In the genomic region with DNA sequence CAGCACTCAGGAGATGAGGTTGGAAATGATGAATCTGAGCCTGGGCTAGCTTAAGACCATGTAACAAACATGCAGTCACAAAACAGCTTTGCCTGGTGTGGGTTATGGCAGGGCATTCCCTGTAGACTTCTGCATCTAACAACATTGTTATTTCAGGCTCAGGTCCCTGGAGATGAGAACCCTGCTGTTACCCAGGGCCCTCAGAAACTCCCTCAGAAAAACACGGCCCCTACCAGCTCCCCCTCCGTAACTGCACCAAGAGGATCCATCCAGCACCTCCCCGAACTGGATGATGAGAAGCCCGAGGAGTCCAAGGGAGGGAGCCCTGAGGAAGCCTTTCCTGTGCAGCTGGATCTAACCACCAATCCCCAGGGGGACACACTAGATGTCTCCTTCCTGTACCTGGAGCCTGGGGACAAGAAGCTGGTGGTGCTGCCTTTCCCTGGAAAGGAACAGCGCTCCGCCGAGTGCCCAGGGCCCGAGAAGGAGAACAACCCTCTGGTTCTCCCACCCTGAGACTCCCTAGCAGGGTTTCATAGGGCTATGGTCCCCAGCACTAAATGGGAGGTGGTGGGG, we compare ENCODE assay signal across 29 mouse cellular contexts. TPM values are rescaled to one million over a fixed set of nuclear protein-coding genes. Genes with fewer than 3 reads are reported as not detected.
DNase-seq lines count a peak whose midpoint lies in the region; ATAC-seq and TF ChIP-seq lines count a peak whose summit lies in the region.
"Had no signal": no experiment of that assay in that cellular context is flagged by ENCODE, and none has a peak within 500 bp of the region (broad histone marks: within the 10 kb centered on the region; RNA-seq: fewer than 3 reads in every experiment).

No protein-coding gene starts in this region.

- H3K36me3 ChIP-seq in embryonic facial prominence, embryonic 14.5 days (ENCODE audit: control insufficient read depth, insufficient read depth, low read length) = no peaks in the 10 kb centered on the region
- no peaks in the 10 kb centered on the region for H3K36me3 ChIP-seq in embryonic facial prominence, embryonic 10.5 days (replicated peaks)
- peaks cover 11% of the 10 kb centered on the region for H3K36me3 ChIP-seq in liver, postnatal 0 days (replicated peaks; ENCODE audit: insufficient read depth, low read length)
- H3K36me3 ChIP-seq: embryonic facial prominence, embryonic 13.5 days; forebrain, embryonic 10.5 days; forebrain, embryonic 12.5 days had no signal

- H3K9ac ChIP-seq in embryonic facial prominence, embryonic 14.5 days (ENCODE audit: low read depth, low read length) = no peak overlapping the region
- H3K9ac ChIP-seq in liver, postnatal 0 days (replicated peaks) = no peak overlapping the region
- H3K9ac ChIP-seq: embryonic facial prominence, embryonic 13.5 days; forebrain, embryonic 12.5 days had no signal

- H3K27me3 ChIP-seq in embryonic facial prominence, embryonic 14.5 days (replicated peaks; ENCODE audit: control insufficient read depth, insufficient read depth, low read length) = no peaks in the 10 kb centered on the region
- no peaks in the 10 kb centered on the region for H3K27me3 ChIP-seq in embryonic facial prominence, embryonic 10.5 days (replicated peaks; ENCODE audit: low read depth, poor library complexity, severe bottlenecking)
- H3K27me3 ChIP-seq in liver, postnatal 0 days (ENCODE audit: insufficient read depth, low read length) = no peaks in the 10 kb centered on the region
- H3K27me3 ChIP-seq: embryonic facial prominence, embryonic 13.5 days; forebrain, embryonic 12.5 days had no signal

- 0 out of 2 replicates have a peak, but pooled peaks cover 5% of the 10 kb centered on the region for H3K9me3 ChIP-seq in embryonic facial prominence, embryonic 14.5 days (ENCODE audit: control insufficient read depth, low read length)
- H3K9me3 ChIP-seq in embryonic facial prominence, embryonic 10.5 days = no peaks in the 10 kb centered on the region
- H3K9me3 ChIP-seq in liver, postnatal 0 days (ENCODE audit: low read length) = no peaks in the 10 kb centered on the region
- H3K9me3 ChIP-seq: embryonic facial prominence, embryonic 13.5 days; forebrain, embryonic 10.5 days; forebrain, embryonic 12.5 days had no signal

- no peak overlapping the region for H3K4me2 ChIP-seq in embryonic facial prominence, embryonic 14.5 days (ENCODE audit: low read depth, low read length)
- H3K4me2 ChIP-seq in liver, postnatal 0 days (ENCODE audit: low read depth, low read length) = no peak overlapping the region; the same call in 1 of the 2 replicates
- H3K4me2 ChIP-seq: embryonic facial prominence, embryonic 13.5 days; forebrain, embryonic 12.5 days had no signal

- no peak overlapping the region for H3K4me3 ChIP-seq in embryonic facial prominence, embryonic 14.5 days (ENCODE audit: low read depth, low read length)
- no peak overlapping the region for H3K4me3 ChIP-seq in embryonic facial prominence, embryonic 10.5 days
- no peak overlapping the region for H3K4me3 ChIP-seq in liver, postnatal 0 days (ENCODE audit: low read depth, low read length)
- H3K4me3 ChIP-seq in bone marrow, adult 2 months (replicated peaks; ENCODE audit: control insufficient read depth, low read depth, low read length) = no peak overlapping the region
- H3K4me3 ChIP-seq: embryonic facial prominence, embryonic 13.5 days; erythroblast, embryonic 14.5 days; forebrain, embryonic 10.5 days; forebrain, embryonic 12.5 days had no signal

- DNase-seq in embryonic facial prominence, embryonic 14.5 days (ENCODE audit: low spot score) = peak; percentile 31
- no peak for DNase-seq in embryonic facial prominence, embryonic 10.5 days (ENCODE audit: low spot score)
- no peak for DNase-seq in liver, postnatal 0 days
- DNase-seq in liver = no peak
- DNase-seq in frontal cortex, postnatal 14 days (ENCODE audit: low spot score in 2 of 2) = no peak
- DNase-seq: adrenal gland, adult 8-10 months; adrenal gland, postnatal 14 days; adrenal gland, postnatal 36 days; B cell, adult 2 months; cerebellum, adult 11 months; cerebellum, adult 18-20 months; cerebellum, adult 8-10 months; cerebellum, postnatal 10 days; cerebellum, postnatal 25 days had no signal

- peak; percentile 86 for ATAC-seq in embryonic facial prominence, embryonic 14.5 days (ENCODE audit: low read depth)
- peak; percentile 49; the same call in 1 of the 2 replicates for ATAC-seq in liver, postnatal 0 days
- ATAC-seq in megakaryocyte, adult 5-6 weeks (ENCODE audit: poor library complexity, severe bottlenecking) = no peak
- ATAC-seq: activated CD4-positive, CD25-positive, alpha-beta regulatory T cell, adult 4 months; CD4-positive, CD25-positive, alpha-beta regulatory T cell, adult 4 months; forebrain, embryonic 14.5 days; forebrain, embryonic 16.5 days had no signal

- H3K27ac ChIP-seq in embryonic facial prominence, embryonic 14.5 days (replicated peaks; ENCODE audit: low read depth, low read length) = no peak overlapping the region
- no peak overlapping the region for H3K27ac ChIP-seq in embryonic facial prominence, embryonic 10.5 days (replicated peaks)
- H3K27ac ChIP-seq in liver, postnatal 0 days (ENCODE audit: low read depth) = peak overlapping the region; percentile 57
- peak overlapping the region; percentile 45; the same call in 1 of the 2 replicates for H3K27ac ChIP-seq in bone marrow, adult 2 months (ENCODE audit: control insufficient read depth, insufficient read depth, low read depth, low read length, poor library complexity)
- H3K27ac ChIP-seq: embryonic facial prominence, embryonic 13.5 days; forebrain, embryonic 10.5 days; forebrain, embryonic 12.5 days had no signal

- no peaks in the 10 kb centered on the region for H3K4me1 ChIP-seq in embryonic facial prominence, embryonic 14.5 days (ENCODE audit: control insufficient read depth, insufficient read depth, low read length)
- no peaks in the 10 kb centered on the region for H3K4me1 ChIP-seq in embryonic facial prominence, embryonic 10.5 days
- H3K4me1 ChIP-seq in liver, postnatal 0 days (ENCODE audit: insufficient read depth) = no peaks in the 10 kb centered on the region
- no peaks in the 10 kb centered on the region; the same call in 1 of the 2 replicates for H3K4me1 ChIP-seq in bone marrow, adult 2 months (ENCODE audit: control insufficient read depth, insufficient read depth, low read length)
- H3K4me1 ChIP-seq: embryonic facial prominence, embryonic 13.5 days; forebrain, embryonic 10.5 days; forebrain, embryonic 12.5 days had no signal

- no peak for TF ChIP-seq EP300 in liver, postnatal 0 days (IDR thresholded peaks at IDR 0.05; ENCODE audit: low read depth)

- WGBS in embryonic facial prominence, embryonic 14.5 days = 74% methylated on average over 8 of the region's 8 CpGs
- 80% methylated on average over 8 of the region's 8 CpGs for WGBS in embryonic facial prominence, embryonic 10.5 days
- 70% methylated on average over 8 of the region's 8 CpGs for WGBS in liver, postnatal 0 days (ENCODE audit: insufficient replicate concordance)
- WGBS in bone marrow, adult 2 months = 65% methylated on average over 8 of the region's 8 CpGs

- TF ChIP-seq CTCF in liver, postnatal 0 days (IDR thresholded peaks at IDR 0.05; ENCODE audit: low read depth) = no peak
- no peak for TF ChIP-seq CTCF in bone marrow, adult 2 months (IDR thresholded peaks at IDR 0.05; ENCODE audit: control insufficient read depth, insufficient read depth, low read length)

- no peak for TF ChIP-seq POLR2A in bone marrow, adult 2 months (IDR thresholded peaks at IDR 0.05; ENCODE audit: borderline replicate concordance, control insufficient read depth, low read depth, low read length)

RNA-seq across cellular contexts. Expression of gene Hrg, which starts 11.7 kb away (rescaled TPM):
- not detected in 2 replicates for polyA plus RNA-seq in embryonic facial prominence, embryonic 14.5 days (2014; fragmentation: Nextera tagmentation; extraction: Ambion mirVana)
- polyA plus RNA-seq in embryonic facial prominence, embryonic 10.5 days (2016; fragmentation: Nextera tagmentation; extraction: Ambion mirVana) = 0.16 TPM in 1 of 2 replicates, not detected in the other
- 443 and 542 TPM in 2 replicates for polyA plus RNA-seq in liver, postnatal 0 days (2015; fragmentation: Nextera tagmentation; extraction: Ambion mirVana)
- 0.93 and 2.0 TPM in 2 replicates for polyA plus RNA-seq in bone marrow, adult 2 months (2011; ENCODE audit: insufficient read depth, insufficient read length, low replicate concordance, missing spikeins)
- not detected in 2 replicates for total RNA-seq in megakaryocyte, adult 5-6 weeks (2015)
- not detected in 2 replicates for total RNA-seq in megakaryocyte, adult 5-6 weeks (2017)
- total RNA-seq: ES-E14, MEL had no signal
- polyA plus RNA-seq: activated CD4-positive, CD25-positive, alpha-beta regulatory T cell, adult 4 months; CD4-positive, CD25-positive, alpha-beta regulatory T cell, adult 4 months; cortical plate, adult 2 months; embryonic facial prominence, embryonic 11.5 days; embryonic facial prominence, embryonic 13.5 days; erythroblast, embryonic 14.5 days; forebrain, embryonic 10.5 days; forebrain, embryonic 12.5 days; forebrain, embryonic 14.5 days; forebrain, embryonic 16.5 days; frontal cortex, adult 2 months had no signal

RNA-seq across cellular contexts. Expression of gene Fetub, which starts 21.1 kb away (rescaled TPM):
- polyA plus RNA-seq in embryonic facial prominence, embryonic 14.5 days (2014; fragmentation: Nextera tagmentation; extraction: Ambion mirVana) = 0.89 and 1.8 TPM in 2 replicates
- not detected in 2 replicates for polyA plus RNA-seq in embryonic facial prominence, embryonic 10.5 days (2016; fragmentation: Nextera tagmentation; extraction: Ambion mirVana)
- 578 and 644 TPM in 2 replicates for polyA plus RNA-seq in liver, postnatal 0 days (2015; fragmentation: Nextera tagmentation; extraction: Ambion mirVana)
- 0.86 and 5.1 TPM in 2 replicates for polyA plus RNA-seq in bone marrow, adult 2 months (2011; ENCODE audit: insufficient read depth, insufficient read length, low replicate concordance, missing spikeins)
- total RNA-seq in megakaryocyte, adult 5-6 weeks (2015) = not detected in 2 replicates
- total RNA-seq in megakaryocyte, adult 5-6 weeks (2017) = not detected in 2 replicates
- total RNA-seq: MEL had no signal
- polyA plus RNA-seq: activated CD4-positive, CD25-positive, alpha-beta regulatory T cell, adult 4 months; CD4-positive, CD25-positive, alpha-beta regulatory T cell, adult 4 months; erythroblast, embryonic 14.5 days; forebrain, embryonic 10.5 days; forebrain, embryonic 12.5 days; forebrain, embryonic 14.5 days; forebrain, embryonic 16.5 days had no signal

RNA-seq across cellular contexts. Expression of gene Ahsg, which starts 48.1 kb away (rescaled TPM):
- polyA plus RNA-seq in embryonic facial prominence, embryonic 14.5 days (2014; fragmentation: Nextera tagmentation; extraction: Ambion mirVana) = 0.16 TPM in 1 of 2 replicates, not detected in the other
- polyA plus RNA-seq in embryonic facial prominence, embryonic 10.5 days (2016; fragmentation: Nextera tagmentation; extraction: Ambion mirVana) = not detected in 2 replicates
- 25,564 and 27,060 TPM in 2 replicates for polyA plus RNA-seq in liver, postnatal 0 days (2015; fragmentation: Nextera tagmentation; extraction: Ambion mirVana)
- polyA plus RNA-seq in bone marrow, adult 2 months (2011; ENCODE audit: insufficient read depth, insufficient read length, low replicate concordance, missing spikeins) = 15.5 and 61.2 TPM in 2 replicates
- not detected in 2 replicates for total RNA-seq in megakaryocyte, adult 5-6 weeks (2015)
- not detected in 2 replicates for total RNA-seq in megakaryocyte, adult 5-6 weeks (2017)
- total RNA-seq: MEL had no signal
- polyA plus RNA-seq: activated CD4-positive, CD25-positive, alpha-beta regulatory T cell, adult 4 months; CD4-positive, CD25-positive, alpha-beta regulatory T cell, adult 4 months; cortical plate, adult 2 months; embryonic facial prominence, embryonic 11.5 days; embryonic facial prominence, embryonic 13.5 days; forebrain, embryonic 10.5 days; forebrain, embryonic 12.5 days; forebrain, embryonic 14.5 days had no signal

Comparison
In these comparisons a context has a peak if more than half of its experiments do, and no peak if none do; other contexts are left out.
1. H3K27ac ChIP-seq: peak in liver, postnatal 0 days (single experiment) and bone marrow, adult 2 months (single experiment); none in embryonic facial prominence, embryonic 14.5 days (single experiment) and embryonic facial prominence, embryonic 10.5 days (single experiment).
2. RNA of gene Hrg, which starts 11.7 kb away (polyA plus RNA-seq): 443 to 542 TPM in liver, postnatal 0 days; 0.93 to 2.0 TPM in bone marrow, adult 2 months, 0.16 TPM in embryonic facial prominence, embryonic 10.5 days and not detected in embryonic facial prominence, embryonic 14.5 days; every median in the first group is over 100 times any median in the second.
3. RNA of gene Fetub, which starts 21.1 kb away (polyA plus RNA-seq): 578 to 644 TPM in liver, postnatal 0 days; 0.86 to 5.1 TPM in bone marrow, adult 2 months, 0.89 to 1.8 TPM in embryonic facial prominence, embryonic 14.5 days and not detected in embryonic facial prominence, embryonic 10.5 days; every median in the first group is over 10 times any median in the second.
4. RNA of gene Ahsg, which starts 48.1 kb away (polyA plus RNA-seq): 25,564 to 27,060 TPM in liver, postnatal 0 days; 15.5 to 61.2 TPM in bone marrow, adult 2 months, 0.16 TPM in embryonic facial prominence, embryonic 14.5 days and not detected in embryonic facial prominence, embryonic 10.5 days; every median in the first group is over 100 times any median in the second.